Mouse (Mus musculus) CD4-positive, CD25-positive, alpha-beta regulatory T cell, adult 4 months (primary cell): ENCODE data around the gene Fbln2. TPM values are rescaled to one million over a fixed set of nuclear protein-coding genes. Genes with fewer than 3 reads are reported as not detected.

Experiments
- ATAC-seq: one replicate; pipeline ENCODE4 v1.8.0; 2017
- polyA plus RNA-seq, 2 experiments: library from polyadenylated mRNA; unstranded; fragments of 100-300 nt; shearing (Covaris generic); gene quantifications; one replicate each; pipeline ENCODE4 v1.2.1; 2017

The Fbln2 gene
- polyA plus RNA-seq, 2 experiments from 2014 or later: 0.86 to 0.90 TPM

DNA sequence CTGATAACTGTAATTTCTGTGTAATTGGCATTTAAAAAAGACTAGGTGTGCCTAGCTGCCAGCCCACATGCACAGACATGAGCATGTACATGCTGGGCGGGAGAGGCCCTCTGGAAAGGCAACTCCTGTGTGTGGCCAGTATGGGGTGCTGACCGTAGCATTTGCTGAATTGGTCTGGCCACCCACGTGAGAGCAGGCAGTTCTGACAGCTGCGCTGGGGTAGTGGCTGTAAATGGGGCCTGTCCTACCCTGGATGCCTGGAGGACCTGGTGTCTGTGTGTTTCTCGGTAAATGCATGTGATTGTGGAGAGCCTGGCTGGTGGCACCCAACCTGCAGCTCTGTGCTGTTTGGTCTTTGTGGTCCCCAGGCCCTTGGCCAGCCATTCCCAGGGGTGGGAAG, 69.5 kb downstream of the Fbln2 start:
- ATAC-seq: no peak

- ATAC-seq: no peak
These were observed 70.8 kb downstream of the Fbln2 start for GRCm38 (mm10) chr6:91283031-91283430.

GRCm38 (mm10) chr6:91284521-91285449, 72.5 kb downstream of the Fbln2 start:
- ATAC-seq: no peak

GRCm38 (mm10) chr6:91285450-91285790, 73.2 kb downstream of the Fbln2 start:
- no peak for ATAC-seq

DNA sequence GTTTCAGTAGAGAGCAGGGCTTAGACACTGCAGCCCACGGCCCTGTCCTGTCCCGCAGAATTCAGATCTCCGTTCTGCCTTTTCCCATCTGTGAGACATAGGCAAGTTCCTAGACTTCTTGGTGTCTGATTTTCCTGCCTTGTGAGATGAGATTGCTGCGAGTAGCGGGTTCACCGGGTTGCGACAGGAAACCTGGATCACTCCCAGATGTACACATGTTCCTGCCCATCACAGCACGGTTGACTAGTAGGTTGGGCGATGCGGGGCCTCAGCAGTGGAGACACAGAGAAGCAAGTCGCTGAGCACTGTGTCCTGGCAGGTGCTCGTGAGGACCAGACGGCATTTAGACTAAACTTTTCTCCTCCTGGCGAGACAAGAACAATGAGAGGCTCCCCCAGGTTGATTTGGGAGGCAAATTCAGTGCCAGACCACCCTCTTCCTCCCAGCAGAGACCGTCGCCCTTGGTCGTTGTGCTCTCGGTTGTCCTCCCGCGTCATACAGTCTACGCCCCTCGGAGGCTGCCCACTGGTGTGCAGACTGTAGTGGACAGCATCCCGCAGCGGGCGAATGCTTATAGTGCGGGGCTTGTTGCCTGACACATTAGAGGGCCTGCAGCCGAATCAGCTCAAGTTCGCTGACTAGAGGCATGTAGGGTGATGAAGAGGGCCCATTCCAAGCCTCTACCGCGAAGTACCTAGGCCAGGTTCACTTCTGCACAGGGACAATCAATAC, 73.7 kb downstream of the Fbln2 start:
- ATAC-seq: no peak

- peak; percentile 43 for ATAC-seq
These were observed 74.4 kb downstream of the Fbln2 start for GRCm38 (mm10) chr6:91286624-91287023.

DNA sequence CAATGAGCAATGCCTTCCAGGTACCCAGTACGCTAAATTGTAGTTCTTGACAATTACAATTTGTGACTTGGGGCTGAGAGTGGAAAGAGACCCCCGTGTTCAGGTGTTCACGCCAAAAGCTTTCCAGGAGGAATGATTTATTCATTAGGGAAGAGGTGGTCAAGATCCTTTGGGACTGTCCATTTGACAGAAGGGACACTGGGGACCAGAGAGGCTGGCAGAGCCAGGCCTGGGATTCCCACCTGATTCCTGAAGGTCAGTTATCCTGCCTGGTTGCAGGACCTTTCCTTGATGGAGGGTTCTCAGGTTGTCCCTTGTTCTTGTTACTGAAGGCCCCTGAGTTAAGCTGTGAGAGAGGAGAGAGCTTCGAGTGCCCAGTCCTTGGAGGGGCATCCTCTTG, 74.9 kb downstream of the Fbln2 start:
- no peak for ATAC-seq

DNA sequence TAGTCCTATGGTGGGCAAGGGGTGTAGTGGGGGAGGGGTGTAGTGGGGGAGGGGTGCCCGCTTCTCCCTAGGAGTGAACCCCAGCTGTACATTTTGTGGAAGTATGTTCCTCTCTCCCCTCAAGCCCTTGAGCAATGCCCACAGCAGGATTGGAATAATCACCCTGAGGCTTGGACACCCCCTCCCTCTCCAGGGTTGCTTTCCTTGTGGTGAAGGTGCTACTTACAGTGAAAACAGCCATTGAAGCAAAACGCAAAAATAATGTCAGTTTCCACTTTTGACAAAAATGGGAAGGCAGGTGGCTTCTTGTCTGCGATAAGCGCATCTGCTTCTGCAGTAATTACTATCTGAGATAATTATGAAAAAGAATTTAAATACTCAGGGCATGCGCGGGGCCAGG, 75.4 kb downstream of the Fbln2 start:
- ATAC-seq: no peak

DNA sequence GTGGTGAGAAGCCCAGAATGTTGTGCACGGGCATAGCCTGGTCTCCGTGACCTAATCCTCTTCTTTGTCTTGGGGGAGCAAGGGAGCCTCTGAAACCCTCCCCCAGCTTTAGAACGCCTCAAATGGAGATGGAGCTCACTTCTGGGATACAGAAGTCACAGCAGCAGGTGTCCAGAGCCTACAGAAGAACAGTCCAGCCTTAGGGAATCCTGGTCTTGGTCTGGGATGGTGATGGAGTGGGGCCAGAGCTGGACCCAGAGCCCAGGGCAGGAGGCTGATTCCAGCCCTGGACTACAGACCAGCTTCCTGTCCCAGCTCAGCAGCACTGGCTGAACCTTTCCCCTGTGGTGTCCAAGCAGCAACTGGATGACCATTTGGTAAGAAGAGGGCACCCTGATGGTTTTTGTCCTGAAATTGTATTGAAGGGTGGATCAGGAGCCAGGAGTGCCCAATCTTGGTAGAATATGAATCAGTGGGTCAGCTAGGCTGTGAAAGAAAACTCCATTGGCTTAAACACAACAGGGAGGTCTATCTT, 76.1 kb downstream of the Fbln2 start:
- ATAC-seq: no peak

DNA sequence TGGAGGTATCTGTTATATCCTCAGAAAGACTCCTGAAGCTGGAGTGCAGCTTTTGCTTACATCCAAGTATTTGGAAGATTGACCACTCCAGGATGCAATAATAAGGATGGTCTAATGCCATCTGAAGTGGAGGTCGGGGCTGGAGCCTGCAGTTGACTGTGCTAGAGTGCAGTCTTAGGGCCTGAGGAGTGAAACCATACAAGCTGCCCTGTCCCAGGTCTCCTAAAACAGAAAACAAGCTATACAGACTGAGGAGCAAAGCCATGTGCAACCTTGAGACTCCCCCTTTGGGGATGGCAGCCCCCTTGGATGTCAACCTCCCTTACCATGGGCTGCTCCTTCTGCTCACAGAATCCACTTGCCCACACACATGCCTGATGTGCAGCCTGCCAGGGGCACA, 76.7 kb downstream of the Fbln2 start:
- ATAC-seq: no peak

- no peak for ATAC-seq
These were observed 78.7 kb downstream of the Fbln2 start for GRCm38 (mm10) chr6:91290937-91291336.

DNA sequence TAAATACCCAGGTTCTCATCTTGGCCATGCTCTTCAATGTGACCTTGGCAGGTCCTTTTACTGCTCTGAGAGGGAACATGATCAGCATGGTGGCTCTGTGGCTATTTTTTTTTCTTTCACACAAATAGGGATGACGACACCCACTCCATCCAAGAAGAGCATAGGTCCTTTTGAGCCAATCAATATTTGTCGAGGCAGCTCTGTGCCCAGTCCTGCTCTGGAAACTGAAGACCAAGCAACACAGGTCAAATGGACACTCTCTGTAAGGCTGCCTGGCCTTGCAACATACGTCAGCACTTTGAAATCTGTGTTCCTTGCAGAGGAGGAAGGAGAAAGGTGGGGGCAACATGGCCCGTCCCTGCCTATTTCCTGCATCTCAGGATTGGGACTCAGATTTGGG, 83.2 kb downstream of the Fbln2 start:
- ATAC-seq: no peak

- no peak for ATAC-seq
These were observed 86.6 kb downstream of the Fbln2 start for GRCm38 (mm10) chr6:91298828-91299227.

DNA sequence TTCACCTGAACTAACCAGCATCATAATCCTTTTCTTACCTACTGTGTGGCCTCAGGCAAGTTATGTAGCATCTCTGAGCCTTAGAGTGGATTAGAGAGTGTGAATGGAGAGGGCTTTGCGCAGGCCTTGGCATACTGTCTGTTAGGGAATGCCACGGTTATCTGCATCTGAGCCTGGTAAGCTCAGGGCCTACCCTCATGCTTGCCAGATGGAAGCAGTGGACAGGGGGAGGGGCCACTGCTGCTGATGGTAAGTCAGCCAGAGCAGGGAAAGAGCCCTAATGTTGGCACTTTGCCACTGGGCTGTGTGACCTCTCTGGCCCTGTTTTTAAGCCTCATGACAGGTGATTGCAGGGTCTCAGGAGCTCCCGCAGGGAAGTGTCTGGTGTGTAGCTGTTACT, 87.8 kb downstream of the Fbln2 start:
- ATAC-seq: no peak

DNA sequence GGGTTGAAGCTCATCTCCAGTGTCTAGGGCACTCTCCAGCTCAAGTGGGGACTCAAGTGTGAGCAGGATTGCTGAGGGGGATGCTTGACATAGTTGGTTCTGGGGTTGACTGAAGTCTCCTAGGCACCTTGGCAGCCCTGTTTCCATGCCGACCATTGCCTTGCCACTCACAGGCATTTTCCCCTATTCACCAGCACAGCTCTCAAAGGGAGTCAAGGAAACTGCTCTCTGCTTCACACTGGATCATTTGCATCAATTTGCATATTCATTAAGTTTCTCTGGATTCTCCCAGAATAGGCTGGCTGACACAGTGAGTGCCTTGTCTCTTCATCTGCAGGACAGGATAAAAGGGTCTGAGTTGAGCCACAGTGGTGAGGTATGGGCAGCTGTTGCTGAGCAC, 89.6 kb downstream of the Fbln2 start:
- ATAC-seq: no peak

- ATAC-seq: no peak
These were observed 90.1 kb downstream of the Fbln2 start for GRCm38 (mm10) chr6:91302337-91302736.

DNA sequence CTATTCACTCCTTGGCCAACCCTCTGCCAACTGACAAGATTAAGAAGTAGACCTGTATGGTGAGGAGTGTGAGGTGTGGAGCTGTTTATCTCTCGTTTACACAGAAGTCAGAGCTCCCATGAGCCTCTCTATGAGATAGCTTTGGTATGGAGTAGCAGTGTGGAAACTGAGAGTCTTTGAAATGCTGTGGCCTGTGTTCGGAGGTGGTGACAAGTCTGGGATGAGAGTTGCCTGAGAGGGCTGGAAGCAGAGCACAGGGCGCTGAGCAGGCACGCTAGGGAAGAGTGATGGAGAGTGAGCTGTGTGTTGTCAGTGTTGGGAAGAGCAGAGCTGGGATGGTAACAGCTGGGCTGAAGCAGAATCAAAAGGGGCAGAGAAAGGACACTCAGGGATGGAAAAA, 91.9 kb downstream of the Fbln2 start:
- no peak for ATAC-seq

- ATAC-seq: no peak
These were observed 95.7 kb downstream of the Fbln2 start for GRCm38 (mm10) chr6:91307972-91308371.

GRCm38 (mm10) chr6:91311204-91311603, 98.9 kb downstream of the Fbln2 start:
- ATAC-seq: no peak

DNA sequence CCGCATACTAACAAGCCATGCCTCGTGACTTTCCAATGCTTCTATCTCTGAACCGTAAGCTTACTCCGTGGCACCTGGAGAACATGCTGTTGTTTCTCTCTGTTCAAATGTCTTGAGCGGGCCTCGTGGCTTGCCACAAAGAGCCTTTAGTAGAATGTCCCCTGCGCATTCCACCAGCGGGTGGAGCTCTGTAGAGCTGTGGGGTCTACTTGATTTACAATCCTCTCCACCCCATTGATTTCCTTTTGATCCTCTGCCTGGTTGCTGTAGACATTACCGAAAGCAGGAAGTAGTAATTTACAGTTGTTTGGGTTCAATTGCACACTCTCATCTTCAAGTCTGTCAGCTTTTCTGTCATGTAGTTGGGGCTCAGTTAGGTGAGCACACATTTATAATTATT, 100.2 kb downstream of the Fbln2 start:
- ATAC-seq: no peak
